Mouse (Mus musculus): ENCODE data around the gene Prkar2a.

The Prkar2a gene

GRCm38 (mm10) chr9:108798508-108799075, 109.5 kb downstream of the Prkar2a start:
- DNase-seq, result no peak

- DNase-seq, result no peak
Measured at GRCm38 (mm10) chr9:108799564-108799963, 110.5 kb downstream of the Prkar2a start.
